ENCODE assay signal across 25 mouse cellular contexts in the genomic region with DNA sequence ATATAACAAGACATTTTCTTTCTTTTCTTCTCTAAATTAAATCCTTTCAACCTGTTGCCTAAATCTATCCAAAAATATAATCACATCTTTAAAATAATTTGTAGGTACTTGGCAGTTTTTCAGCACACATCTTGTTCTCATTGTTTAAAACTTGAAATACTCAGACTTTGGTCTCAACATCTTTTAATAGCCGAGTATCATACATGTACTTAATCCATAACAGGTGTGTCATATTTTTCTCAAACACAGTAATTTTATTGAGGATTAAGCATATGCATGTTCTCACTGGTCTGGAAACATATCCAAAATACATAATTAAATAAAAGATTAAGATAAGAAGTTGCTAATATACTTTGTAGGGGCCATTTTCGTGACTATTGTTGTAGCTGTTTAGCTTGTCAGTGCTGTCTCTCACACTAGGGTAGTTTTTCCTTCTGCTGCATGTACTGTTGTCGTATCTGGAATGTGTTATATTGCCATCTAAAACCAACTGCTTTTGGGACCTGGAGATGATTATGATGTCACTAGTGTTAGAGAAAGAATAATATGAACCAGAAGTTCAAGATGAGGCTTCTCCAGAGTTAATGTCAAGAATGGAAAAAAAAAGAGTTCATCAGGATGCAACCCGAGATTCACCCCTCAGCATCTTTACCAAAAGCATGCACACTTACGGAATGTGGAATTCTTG.
"Had no signal": no experiment of that assay in that cellular context is flagged by ENCODE, and none has a peak within 500 bp of the region (broad histone marks: within the 10 kb centered on the region; RNA-seq: fewer than 3 reads in every experiment).

No protein-coding gene starts in this region.

- H3K27me3 ChIP-seq: heart, embryonic 12.5 days; hindbrain, embryonic 12.5 days; intestine, embryonic 15.5 days; limb, embryonic 15.5 days; liver, embryonic 12.5 days had no signal

- H3K4me3 ChIP-seq: gastrocnemius, adult 2 months; heart, embryonic 10.5 days; heart, embryonic 12.5 days; hindbrain, embryonic 10.5 days; hindbrain, embryonic 12.5 days; intestine, embryonic 15.5 days; layer of hippocampus, adult 2 months; left cerebral cortex, adult 2 months; limb, embryonic 15.5 days; liver, embryonic 12.5 days had no signal

- DNase-seq: gastrocnemius, adult 2 months; gastrocnemius, postnatal 10 days; gastrocnemius, postnatal 25 days; heart, adult 18-20 months; heart, postnatal 10 days; heart, postnatal 4 days; kidney, adult 18-20 months; kidney, adult 8-10 months; kidney, postnatal 10 days; kidney, postnatal 25 days; kidney, postnatal 4 days had no signal

- H3K27ac ChIP-seq: gastrocnemius, adult 2 months; heart, embryonic 10.5 days; hindbrain, embryonic 10.5 days; hindbrain, embryonic 12.5 days; hindbrain, embryonic 14.5 days; intestine, embryonic 15.5 days; layer of hippocampus, adult 2 months; left cerebral cortex, adult 2 months; limb, embryonic 15.5 days; liver, embryonic 12.5 days; liver, embryonic 14.5 days had no signal

- H3K9ac ChIP-seq: heart, embryonic 12.5 days; hindbrain, embryonic 12.5 days; hindbrain, embryonic 14.5 days; intestine, embryonic 15.5 days; limb, embryonic 15.5 days; liver, embryonic 12.5 days; liver, embryonic 14.5 days had no signal

- H3K4me1 ChIP-seq: heart, embryonic 10.5 days; heart, embryonic 12.5 days; hindbrain, embryonic 10.5 days; hindbrain, embryonic 12.5 days; intestine, embryonic 15.5 days; limb, embryonic 15.5 days; liver, embryonic 12.5 days had no signal

- H3K36me3 ChIP-seq: intestine, embryonic 15.5 days had no signal

- H3K9me3 ChIP-seq: heart, embryonic 10.5 days; heart, embryonic 12.5 days; hindbrain, embryonic 10.5 days; hindbrain, embryonic 12.5 days; intestine, embryonic 15.5 days; limb, embryonic 15.5 days; liver, embryonic 12.5 days had no signal

- H3K4me2 ChIP-seq: heart, embryonic 12.5 days; hindbrain, embryonic 12.5 days; hindbrain, embryonic 14.5 days; intestine, embryonic 15.5 days; limb, embryonic 15.5 days; liver, embryonic 12.5 days had no signal

- ATAC-seq: hindbrain, embryonic 16.5 days; inflammation-experienced regulatory T-cells, adult 6 months; intestine, embryonic 15.5 days; intestine, postnatal 0 days; liver, embryonic 12.5 days had no signal
